Mouse (Mus musculus): ENCODE measurements around the gene Slc5a10.

The Slc5a10 gene

DNA sequence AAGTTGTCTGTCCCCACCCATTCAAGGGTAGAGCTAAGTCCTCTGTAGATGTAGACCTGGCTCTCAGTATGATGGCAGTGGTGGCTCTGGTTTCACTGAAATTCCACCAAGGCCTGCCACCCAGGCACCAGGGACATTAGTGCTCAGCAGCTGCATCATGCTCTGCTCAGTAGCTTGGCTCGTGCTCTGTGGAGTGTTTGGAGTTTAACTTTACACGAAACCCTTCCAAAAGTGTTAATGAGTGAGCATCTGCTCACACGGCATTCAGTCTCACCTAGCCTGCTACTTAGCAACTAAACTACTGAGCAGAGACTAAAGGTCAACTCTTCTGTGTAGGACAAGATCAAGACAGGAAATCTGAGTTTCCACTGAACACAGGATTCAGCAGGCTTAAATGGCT is at the start of gene Slc5a10:
TSS of gene Slc5a10 (minus strand) at position 191 of the 400 bp plus-strand sequence.
- DNase-seq (ENCODE audit: low spot score in 2 of 2): no peak

DNA sequence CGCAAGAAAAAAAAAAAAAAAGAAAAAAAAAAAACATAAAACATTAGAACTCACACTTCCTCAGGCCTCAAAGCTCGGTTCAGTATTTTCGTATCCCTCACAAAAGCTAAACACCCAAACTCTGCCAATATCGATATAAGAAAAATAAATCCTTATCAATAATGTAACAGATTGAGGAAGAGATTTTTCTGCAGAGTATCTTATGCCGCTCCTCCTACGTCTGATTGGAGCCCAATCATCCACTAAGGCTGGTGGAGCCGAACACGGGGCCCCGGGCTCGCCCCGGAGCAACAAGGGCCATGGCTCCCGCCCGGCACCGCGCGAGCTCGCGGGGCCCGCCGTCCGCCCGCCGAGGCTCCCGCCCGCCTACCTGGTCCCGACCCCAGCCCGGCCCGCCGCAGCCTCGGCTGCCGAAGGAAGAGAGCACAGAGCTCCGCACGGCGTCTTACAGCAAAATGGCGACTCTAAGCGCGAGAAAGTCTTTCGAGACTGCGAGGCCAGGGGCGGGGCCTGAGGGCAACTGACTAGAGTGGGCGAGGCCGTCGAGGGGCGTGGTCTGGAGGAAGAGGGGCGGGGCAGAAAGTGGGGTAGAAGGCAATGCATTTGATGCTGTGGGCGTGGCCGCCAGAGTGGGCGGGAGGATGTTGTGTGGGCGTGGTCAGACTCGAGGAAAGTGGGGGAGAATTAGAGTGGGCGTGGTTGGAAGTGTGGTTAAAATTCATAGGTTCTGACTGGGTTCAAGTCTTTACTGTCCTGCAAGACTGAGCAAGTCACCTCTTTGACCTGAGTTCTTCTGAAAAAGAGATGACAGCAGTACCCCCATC is 41.2 kb upstream of the Slc5a10 start, which contains the start of gene Prpsap2:
TSS of gene Prpsap2 (minus strand) at position 505 of the 824 bp plus-strand sequence.
- peak; percentile 99 to 100 for DNase-seq (ENCODE audit: low spot score in 2 of 2)

DNA sequence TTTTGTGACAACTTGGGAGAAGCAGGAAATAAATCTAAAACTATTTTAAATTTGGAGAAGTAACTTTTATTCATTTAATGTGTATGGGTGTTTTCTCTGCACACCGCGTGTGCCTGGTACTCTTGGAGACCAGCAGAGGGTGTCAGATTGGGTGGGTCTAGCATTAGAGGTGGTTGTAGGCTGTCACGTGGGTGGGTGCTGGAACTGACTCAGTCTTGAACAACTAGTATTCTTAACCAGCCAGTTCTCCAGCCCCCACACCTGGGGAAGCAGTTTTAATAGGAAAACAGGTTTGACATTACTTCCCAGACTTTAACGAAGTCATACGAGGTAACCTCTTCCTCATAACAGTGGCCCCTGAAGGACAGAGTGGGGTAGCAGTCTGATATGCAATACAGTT is 39.9 kb upstream of the Slc5a10 start:
- no peak for DNase-seq (ENCODE audit: low spot score in 2 of 2)

DNA sequence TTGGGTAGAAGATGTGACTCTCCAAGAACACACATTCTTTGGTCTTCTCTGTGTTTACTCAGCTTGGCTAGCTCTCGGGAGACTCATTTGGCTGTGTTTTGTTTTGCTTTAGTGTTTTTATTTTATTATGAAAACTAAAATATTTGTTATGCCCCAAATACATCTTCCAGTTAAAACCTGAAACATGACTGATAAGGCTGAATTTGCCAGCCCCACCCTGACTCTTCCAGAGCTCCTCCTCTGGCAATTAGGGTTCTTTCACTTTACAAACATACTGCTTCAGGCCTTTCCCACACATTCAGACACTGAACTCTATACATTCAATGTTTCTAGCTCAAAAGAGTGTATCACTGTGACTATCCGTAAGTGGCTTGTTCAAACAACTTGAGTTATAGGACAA is 36.5 kb upstream of the Slc5a10 start:
- DNase-seq (ENCODE audit: low spot score in 2 of 2): no peak

DNA sequence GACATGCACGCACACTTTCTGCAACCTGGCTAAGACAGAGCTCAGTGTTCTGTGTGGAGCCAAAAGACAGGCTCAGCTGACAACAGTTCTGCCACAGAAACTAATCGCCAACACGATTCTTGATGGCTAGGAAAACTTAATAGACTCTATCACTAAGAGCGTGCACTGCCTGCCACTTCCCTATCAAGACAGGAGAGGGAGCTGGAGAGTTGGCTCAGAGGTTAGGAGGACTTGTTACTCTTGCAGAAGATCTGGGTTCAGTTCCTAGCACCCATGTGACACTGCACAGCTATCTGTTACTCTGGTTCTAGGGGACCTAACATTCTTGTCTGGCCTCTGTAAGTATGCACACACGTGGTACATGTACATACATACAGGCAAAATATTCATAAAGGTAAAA is 31.0 kb upstream of the Slc5a10 start:
- DNase-seq (ENCODE audit: low spot score in 2 of 2): no peak

DNA sequence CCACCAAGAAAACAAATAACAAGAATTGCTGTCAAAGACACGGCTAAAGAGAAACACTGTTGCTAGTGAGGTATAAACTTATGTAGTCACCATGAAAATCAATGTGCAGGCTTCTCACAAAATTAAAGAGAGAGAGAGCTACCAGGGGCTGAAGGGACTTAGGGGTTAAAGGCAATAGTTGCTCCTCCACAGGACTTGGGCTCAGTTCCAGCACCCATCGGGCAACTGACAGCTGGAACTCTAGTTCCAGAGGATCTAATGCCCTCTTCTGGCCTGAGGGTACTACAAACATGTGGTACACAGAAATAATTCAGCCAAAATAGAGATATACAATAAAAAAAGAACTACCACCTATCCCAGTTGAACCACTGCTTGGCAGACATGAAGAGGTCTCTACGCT is 26.5 kb upstream of the Slc5a10 start:
- no peak for DNase-seq (ENCODE audit: low spot score in 2 of 2)

DNA sequence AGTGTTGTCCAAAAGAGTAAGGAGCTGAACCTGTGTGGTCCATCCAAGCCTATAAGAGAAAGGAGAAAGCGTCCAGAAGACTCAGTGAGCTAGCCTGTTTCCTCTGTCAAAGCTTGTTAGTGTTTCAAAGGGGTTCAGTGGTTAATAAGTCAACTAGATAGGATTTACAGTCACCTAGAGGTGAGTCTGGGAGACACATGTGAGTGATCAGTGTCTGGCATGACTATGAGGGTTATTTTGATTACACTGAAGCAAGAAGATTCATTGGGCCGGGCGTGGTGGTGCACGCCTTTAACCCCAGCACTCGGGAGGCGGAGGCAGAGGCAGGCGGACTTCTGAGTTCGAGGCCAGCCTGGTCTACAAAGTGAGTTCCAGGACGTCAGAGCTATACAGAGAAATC is 25.2 kb upstream of the Slc5a10 start:
- no peak for DNase-seq (ENCODE audit: low spot score in 2 of 2)

DNA sequence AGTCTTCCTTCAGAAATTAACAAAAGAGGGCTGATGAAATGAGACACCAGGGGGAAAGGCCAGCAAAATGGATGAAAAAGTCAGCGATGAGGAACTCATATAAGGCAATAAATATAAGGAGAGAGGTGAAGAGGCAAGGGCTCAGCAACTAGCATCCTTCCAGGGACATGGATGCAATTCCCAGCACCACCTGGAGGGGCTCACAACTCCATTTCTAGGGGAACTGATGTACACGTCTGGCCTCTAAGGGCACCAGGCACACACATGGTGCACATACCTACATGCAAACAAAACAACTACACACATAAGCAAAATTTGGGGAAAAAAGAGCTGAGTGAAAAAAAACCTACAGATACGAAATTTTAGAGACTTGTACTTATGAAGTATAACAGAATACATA is 23.8 kb upstream of the Slc5a10 start:
- no peak for DNase-seq (ENCODE audit: low spot score in 2 of 2)

DNA sequence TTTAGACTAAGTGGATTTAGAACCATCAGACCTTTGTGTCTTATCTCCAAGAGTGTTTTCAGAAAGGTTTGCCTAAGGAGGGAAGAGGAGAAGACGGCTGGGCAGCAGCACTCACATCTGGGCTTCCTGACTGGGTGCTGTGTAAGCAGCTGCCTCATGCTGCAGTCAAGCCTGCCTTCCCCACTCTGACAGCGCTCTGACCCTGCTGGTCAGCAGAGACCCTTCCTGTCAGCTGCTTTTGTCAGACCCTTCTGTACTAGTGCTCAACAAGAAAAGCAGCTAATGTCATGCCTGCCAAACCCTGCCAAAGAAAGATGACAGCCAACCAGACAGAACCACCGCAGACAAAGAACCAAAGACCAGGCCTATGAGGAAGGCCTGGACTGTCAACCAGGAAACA is 23.1 kb upstream of the Slc5a10 start:
- DNase-seq (ENCODE audit: low spot score in 2 of 2): no peak

DNA sequence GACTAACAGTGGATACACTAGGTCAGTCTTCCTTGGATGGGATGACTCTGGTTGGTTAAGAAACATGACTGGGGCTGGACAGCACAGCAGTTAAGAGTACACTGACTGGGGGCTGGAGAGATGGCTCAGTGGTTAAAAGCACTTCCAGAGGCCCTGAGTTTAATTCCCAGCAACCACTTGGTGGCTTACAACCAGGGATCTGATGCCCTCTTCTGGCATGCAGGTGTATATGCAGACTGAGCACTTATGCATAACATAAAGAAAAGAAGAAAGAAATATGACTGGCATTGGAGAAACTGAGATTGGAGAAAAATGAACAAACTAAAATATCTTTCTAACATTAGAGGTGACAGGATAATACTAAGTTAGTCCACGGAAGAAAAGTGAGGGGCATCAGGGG is 19.9 kb upstream of the Slc5a10 start:
- DNase-seq (ENCODE audit: low spot score in 2 of 2): no peak

DNA sequence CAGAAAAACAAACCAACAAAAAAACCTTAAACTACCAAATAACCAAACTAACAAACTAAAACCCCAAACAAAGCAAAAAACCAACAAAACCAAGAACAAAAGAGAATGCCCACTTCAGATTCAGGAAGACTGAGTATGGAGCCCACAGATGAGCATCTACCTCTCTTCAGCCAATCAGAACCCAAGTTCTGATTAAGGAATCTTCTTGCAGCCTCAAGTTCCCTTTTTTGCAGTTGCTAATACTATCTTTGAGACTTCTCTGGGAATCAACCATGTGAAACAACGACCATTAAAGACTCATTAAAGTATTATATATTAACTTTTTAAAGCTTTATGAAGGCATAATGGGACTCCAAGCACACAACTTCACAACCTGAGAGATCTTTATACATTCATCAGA is 16.7 kb upstream of the Slc5a10 start:
- no peak for DNase-seq (ENCODE audit: low spot score in 2 of 2)

DNA sequence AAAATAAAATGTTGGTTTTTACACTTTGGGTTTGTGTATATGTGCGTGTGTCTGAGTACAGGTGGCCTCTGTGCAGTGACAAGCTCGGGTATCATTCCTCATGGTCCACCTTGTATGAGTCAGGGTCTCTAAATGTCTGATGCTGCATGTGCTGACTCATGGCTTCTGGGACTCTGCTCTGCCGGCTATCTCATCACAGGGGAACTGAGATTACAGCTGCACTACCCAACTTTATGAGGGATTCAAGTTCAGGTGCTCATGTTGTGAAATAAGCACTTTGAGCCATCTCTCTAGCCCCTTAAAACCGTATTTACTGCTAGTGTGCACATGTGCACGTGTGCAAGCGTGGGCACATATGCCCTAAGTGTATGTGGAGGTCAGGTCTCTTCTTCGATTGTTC is 12.0 kb upstream of the Slc5a10 start:
- no peak for DNase-seq (ENCODE audit: low spot score in 2 of 2)

DNA sequence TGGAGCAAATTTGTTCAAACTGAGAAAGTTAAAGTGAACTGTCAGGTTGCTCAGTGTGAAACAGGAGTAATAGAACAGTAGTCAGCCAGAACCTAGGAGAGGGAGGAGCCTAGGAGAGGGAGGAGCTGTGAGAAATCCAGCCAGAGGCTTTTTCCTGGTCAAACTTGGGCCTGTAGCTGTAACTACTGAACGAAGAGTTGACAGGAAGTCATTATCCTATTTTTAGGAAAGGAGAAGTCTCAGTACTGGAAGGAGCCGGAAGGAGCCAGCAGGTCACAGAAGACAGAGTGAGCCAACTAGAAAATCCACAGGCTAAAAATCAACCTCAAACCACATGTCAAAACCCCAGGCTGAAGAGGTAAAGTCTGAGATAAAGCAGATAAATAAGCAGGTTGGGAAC is 7.4 kb upstream of the Slc5a10 start:
- DNase-seq (ENCODE audit: low spot score in 2 of 2): no peak

DNA sequence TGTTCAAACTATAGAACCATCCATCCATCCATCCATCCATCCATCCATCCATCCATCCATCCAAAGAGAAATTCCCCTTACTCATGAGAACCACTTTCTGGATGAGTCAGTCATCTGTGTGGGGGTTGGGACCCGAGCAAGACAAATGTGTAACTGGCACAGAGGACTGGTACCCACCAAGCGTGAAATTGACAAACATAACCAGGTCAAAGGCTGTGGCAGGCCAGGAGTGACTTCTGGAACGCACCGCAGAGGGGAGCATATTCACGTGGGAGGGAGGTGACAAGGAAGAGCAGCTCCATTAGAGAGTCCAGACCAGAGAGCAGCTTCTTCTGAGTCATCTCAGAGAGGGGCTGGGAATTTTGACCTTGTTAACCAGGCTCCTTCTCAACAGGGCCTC is 1.5 kb upstream of the Slc5a10 start:
- no peak for DNase-seq (ENCODE audit: low spot score in 2 of 2)

DNA sequence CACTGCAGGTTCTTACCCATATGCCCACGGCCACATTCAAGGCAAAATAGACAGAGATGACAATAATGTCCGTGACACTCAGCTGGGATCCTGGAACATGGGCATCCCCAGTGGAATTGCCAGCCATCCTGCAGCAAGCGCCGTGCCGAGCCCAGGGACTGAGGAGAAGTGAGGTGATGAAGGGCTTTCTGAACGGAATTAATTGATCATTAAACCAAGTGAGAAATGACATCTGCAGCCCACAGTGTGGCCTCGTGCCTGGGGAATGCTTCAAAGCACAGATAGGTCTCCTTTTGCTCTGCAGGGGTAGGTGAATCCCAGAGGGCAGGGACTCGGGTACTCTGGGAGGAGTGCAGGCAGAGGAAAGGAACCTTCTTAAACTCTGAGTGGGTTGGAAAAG is 800 bp downstream of the Slc5a10 start:
- no peak for DNase-seq (ENCODE audit: low spot score in 2 of 2)

DNA sequence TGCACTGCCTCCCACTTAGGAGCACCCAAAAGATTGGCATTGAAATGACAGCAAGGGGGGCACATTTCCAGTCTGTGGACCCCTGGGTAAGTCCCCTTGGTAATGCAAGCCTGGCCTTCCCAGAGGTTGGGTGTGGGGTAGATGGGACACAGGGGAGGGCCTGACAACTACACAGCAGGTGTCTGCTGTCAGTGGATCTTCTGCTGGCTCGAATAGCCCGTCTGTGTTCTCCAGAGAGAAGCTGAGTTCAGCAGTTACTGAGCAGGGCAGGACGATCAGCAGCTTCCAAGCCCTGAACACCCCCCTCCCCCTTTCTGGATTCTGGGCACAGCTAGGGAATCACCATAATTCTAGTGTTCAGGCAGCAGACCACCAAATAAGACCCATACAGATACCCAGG is 1.2 kb downstream of the Slc5a10 start:
- no peak for DNase-seq (ENCODE audit: low spot score in 2 of 2)

DNA sequence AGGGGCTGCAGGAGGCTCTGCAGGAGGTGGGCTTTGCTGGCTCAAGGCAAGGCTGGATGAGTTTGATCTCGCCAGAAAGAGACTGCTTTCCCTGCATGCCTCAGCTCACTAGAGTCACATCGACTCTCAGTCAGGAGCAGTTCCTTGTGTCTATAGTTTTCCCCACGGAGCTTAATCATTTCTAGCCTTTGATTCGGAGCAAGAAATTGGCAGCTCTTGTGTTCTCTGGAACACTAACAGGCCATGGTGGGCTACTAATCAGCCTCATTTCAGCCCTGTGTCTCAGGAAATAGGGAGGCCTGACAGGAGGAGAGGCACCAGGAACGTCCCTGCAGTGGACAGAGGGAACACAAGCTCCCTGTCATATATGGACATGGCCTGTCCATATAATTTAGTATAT is 2.6 kb downstream of the Slc5a10 start:
- no peak for DNase-seq (ENCODE audit: low spot score in 2 of 2)

DNA sequence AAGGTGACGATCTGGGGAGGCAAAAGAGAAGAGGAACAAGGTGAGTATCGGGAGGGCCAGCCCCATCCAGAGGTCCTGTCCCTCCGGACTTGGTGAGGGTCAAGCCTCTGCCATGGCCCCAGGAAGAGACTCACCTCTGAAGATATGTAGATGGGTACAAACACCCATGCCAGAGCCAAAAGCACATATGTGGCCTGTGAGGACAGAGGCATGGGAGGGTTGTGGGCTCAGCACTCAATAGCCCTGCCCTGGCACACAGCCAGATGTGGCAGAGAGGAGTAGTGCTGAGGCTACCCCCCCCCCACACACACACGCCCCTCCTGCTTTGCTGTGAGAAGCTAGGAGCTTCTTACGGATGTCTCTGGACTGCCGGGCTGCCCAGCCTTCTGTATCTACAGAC is 5.5 kb downstream of the Slc5a10 start:
- DNase-seq (ENCODE audit: low spot score in 2 of 2): no peak

DNA sequence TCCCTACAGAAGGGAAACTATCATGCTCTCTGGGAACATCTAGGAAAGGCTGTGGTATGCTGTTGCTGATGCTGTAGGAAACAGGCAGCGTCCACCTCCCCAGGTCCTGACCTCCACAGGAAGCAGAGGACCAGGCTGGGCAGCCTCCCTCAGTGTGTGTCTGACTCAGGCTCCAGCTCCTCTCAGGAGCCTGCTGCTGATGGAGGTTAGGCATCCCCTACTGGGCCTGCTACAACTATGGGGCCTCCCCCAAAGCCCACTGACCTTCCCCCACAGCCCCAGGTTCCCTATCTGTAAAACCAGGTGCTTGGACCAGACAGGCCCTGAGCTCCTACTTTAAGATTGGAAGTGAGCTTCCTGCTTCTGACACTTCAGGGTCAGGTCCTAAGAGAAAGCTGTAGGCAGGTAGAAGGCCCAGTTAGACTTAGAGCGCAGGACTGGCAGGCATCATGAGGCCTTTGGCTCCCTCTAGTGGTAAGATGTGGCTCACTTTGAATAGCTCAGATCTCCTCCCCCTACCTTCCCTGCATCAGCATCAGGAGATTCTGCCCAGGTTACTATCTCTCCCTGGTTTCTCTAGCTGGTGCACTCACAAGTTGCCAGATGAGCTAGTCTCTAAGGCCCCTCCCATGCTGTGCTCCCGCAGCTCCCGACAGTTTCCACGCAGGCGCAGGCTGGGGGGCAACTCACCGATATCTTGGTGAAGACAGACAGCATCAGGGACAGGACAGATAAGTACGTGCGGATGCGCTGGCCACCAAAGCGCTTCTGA is 6.1 kb downstream of the Slc5a10 start:
- DNase-seq (ENCODE audit: low spot score in 2 of 2): peak in 1 of 2 experiments; percentile 50

DNA sequence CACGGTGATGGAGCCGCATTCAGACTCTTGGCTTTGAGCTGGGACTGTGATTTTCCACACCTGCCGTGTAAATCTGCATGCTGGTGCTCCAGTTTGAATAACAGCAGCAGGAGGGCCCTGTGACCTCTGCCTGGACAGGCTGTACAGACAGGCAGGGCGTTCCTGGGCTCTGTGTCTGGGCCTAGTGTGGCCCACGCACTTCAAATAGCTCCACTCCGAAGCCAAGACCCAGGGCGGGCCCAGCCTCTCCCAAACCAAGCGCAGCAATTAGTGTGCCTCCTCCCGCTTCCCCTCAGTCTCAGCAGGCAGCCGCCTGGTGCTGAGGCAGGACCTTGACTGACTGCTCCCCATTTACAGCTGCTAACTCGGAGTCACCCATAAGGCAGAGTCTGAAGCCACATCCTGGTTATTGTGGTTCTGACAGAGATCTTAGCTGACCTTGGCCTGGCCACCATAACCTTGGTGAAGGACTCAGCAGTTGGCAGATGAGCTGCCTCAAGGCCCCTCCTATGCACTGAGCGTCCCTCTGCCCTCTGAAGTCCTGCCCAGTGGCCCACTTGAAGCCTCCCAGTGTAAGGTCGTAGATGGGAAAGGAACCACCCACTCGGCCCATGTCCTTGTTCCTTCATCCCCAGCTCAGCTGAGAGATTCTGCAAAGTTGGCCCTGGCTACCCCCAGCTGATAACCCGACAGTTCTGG is 7.3 kb downstream of the Slc5a10 start:
- DNase-seq (ENCODE audit: low spot score in 2 of 2): peak in 1 of 2 experiments; percentile 59

DNA sequence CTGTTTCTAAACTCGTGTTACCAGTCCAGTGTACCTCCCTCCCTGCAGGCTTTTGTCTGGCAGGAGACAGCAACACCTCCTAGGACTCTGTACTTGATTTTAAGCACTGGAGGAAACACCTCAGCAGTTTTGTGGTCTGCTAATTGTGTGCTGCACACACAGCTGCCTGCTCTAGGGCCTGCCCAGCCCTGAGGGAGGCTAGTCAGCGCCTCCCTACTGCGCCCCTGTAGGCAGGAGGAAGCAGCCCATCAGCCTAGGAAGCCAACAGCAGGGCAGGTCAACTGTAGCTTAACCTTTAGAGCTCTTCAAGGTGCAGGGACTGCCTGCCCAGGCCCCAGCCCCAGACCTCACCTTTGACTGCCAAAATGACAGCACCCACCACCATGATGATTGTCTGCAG is 11.7 kb downstream of the Slc5a10 start:
- DNase-seq (ENCODE audit: low spot score in 2 of 2): no peak

DNA sequence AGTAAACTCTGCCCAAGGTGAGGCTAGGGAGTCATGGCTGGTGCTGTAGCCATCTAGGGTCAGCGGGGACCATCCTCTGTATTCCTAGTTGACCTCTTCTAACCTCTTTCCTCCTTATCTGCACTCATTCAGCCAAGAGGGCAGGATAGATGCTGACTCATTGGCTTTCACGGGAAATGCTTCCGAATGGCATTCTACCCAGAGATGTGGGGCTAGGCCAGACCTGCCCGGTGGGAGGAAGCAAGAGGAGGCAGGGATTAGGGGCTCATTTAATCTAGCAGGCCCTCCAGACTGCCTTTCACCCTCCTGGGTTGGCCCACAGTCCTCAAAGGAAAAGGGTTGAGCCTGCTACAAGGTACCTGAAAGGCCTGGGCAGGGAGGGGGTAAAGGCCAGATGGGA is 14.4 kb downstream of the Slc5a10 start:
- no peak for DNase-seq (ENCODE audit: low spot score in 2 of 2)

DNA sequence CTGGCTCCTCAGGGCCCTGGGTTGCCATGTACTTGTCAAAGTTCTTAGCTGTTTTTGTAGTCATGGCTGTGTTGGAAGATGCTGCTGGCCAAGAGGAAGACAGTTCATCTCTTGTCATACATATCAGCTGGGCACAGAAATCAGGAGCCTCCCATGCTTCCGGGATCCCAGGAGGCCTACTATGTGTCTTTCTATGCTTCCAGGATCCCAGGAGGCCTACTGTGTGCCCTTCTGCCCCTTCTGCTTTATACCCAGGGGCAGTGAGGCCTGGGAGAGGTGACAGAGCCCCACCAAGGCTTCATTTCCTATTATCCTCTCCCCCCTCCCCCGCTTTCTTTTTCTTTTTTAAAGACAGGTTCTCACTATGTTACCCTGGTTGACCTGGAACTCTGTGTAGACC is 15.0 kb downstream of the Slc5a10 start:
- no peak for DNase-seq (ENCODE audit: low spot score in 2 of 2)

Data from urinary bladder, postnatal 4 days (tissue).